Mouse (Mus musculus) heart, embryonic 16.5 days (tissue): ENCODE measurements around the gene Gm45785. TPM values are rescaled to one million over a fixed set of nuclear protein-coding genes. Genes with fewer than 3 reads are reported as not detected.
"Not testable (repeated sequence)": the region's sequence is repeated elsewhere in the genome, so short reads cannot be mapped to it uniquely, and the experiment has no call there.

ENCODE experiments used
- ATAC-seq: fragments of 200-750 bp; cut with Nextera tagmentation; replicated peaks from 2 replicates; pipeline ENCODE4 v1.8.0; 2017; ENCODE audit warnings: moderate number of reproducible peaks; ENCODE audit not compliant: insufficient read depth, low FRiP score; ENCODE audit errors: extremely low read depth
- H3K27ac ChIP-seq: fragments of 300-500 bp; sonication (generic); 2 replicates; pipeline ENCODE4 v1.5.1; 2014; ENCODE audit warnings: mild to moderate bottlenecking, low read length, control low read depth, moderate library complexity
- H3K27me3 ChIP-seq: fragments of 300-500 bp; sonication (generic); 2 replicates; pipeline ENCODE4 v1.6.1; 2014; ENCODE audit warnings: low read length, mixed read lengths; ENCODE audit not compliant: control insufficient read depth, insufficient read depth
- H3K36me3 ChIP-seq: fragments of 300-500 bp; sonication (generic); 2 replicates; pipeline ENCODE4 v1.6.1; 2014; ENCODE audit not compliant: control insufficient read depth, insufficient read depth
- H3K4me1 ChIP-seq: fragments of 300-500 bp; sonication (generic); 2 replicates; pipeline ENCODE4 v1.6.1; 2014; ENCODE audit warnings: low read length, mixed read lengths; ENCODE audit not compliant: control insufficient read depth, insufficient read depth
- H3K4me2 ChIP-seq: fragments of 300-500 bp; sonication (generic); 2 replicates; pipeline ENCODE4 v1.6.1; 2014; ENCODE audit warnings: low read depth, mild to moderate bottlenecking, control low read depth, low read length
- H3K4me3 ChIP-seq: fragments of 300-500 bp; sonication (generic); 2 replicates; pipeline ENCODE4 v1.5.1; 2014; ENCODE audit warnings: mild to moderate bottlenecking, control low read depth, low read length
- H3K9ac ChIP-seq: fragments of 300-500 bp; sonication (generic); 2 replicates; pipeline ENCODE4 v1.6.1; 2014; ENCODE audit warnings: low read length, control low read depth
- H3K9me3 ChIP-seq: fragments of 300-500 bp; sonication (generic); replicated peaks from 2 replicates; pipeline ENCODE4 v1.6.1; 2016; ENCODE audit warnings: low read length; ENCODE audit not compliant: control insufficient read depth
- WGBS: fragments of 180-500 bp; shearing (Covaris S2); extraction: QIAGEN DNeasy Blood & Tissue Kit; methylation state at CpG from one replicate; pipeline ENCODE4 v1.1.7; 2014; 5-methylcytosine and 5-hydroxymethylcytosine counted together
- polyA plus RNA-seq: library from polyadenylated mRNA; unstranded; fragments of >200 nt; fragmentation: Nextera tagmentation; extraction: Ambion mirVana; gene quantifications from 2 replicates; pipeline ENCODE4 v1.2.1, GENCODE M21; 2015

Gene Gm45785
- polyA plus RNA-seq, 1 experiment from 2014 or later, result not detected

- peaks cover 46% of the 10 kb centered on the region for H3K36me3 ChIP-seq
- H3K27ac ChIP-seq, result no peak overlapping the region
- WGBS, result 90% methylated on average over 7 of the region's 7 CpGs
- H3K27me3 ChIP-seq, result no peaks in the 10 kb centered on the region
- H3K4me1 ChIP-seq, result peaks cover under 1% of the 10 kb centered on the region; the same call in 1 of the 2 replicates
- no peak overlapping the region for H3K9ac ChIP-seq
- H3K4me2 ChIP-seq, result no peak overlapping the region
- no peak overlapping the region for H3K4me3 ChIP-seq
- no peak for ATAC-seq
- no peaks in the 10 kb centered on the region for H3K9me3 ChIP-seq
Measured at GRCm38 (mm10) chr7:140894031-140894430, 37.9 kb upstream of the Gm45785 start.

- not testable (repeated sequence) for ATAC-seq, H3K4me2 ChIP-seq, H3K4me3 ChIP-seq, H3K9me3 ChIP-seq, H3K27me3 ChIP-seq, H3K9ac ChIP-seq, H3K27ac ChIP-seq, H3K4me1 ChIP-seq
- 95% methylated on average over 16 of the region's 16 CpGs for WGBS
- H3K36me3 ChIP-seq, result peaks cover 46% of the 10 kb centered on the region
Measured at GRCm38 (mm10) chr7:140890636-140891035, 34.5 kb upstream of the Gm45785 start.

DNA sequence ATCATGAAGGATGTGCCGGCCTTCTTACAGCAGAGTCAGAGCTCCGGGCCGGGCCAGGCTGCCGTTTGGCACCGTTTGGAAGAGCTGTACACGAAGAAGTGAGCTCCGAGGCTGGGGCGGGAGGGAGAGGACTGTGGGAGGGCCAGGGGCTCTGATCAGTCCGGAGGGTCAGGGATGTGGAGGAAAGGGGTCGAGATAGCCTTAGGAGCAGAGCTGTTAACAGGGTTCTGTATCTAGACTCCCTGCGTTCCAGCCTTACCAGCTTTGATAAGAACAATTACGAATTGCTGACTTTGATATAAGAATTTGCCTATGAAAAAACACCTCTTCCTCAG is 26.3 kb upstream of the Gm45785 start:
- Histone ChIP-seq H3K4me2 (peak overlapping the region; percentile 73), H3K9ac (peak overlapping the region; percentile 88), H3K36me3 (peaks cover 14% of the 10 kb centered on the region), H3K27me3 (no peaks in the 10 kb centered on the region), H3K4me3 (peak overlapping the region; percentile 97), H3K27ac (peak overlapping the region; percentile 92), H3K9me3 (no peaks in the 10 kb centered on the region), H3K4me1 (peaks cover 16% of the 10 kb centered on the region)
- 1% methylated on average over 12 of the region's 12 CpGs for WGBS
- ATAC-seq, result no peak; the same call in 1 of the 2 replicates

DNA sequence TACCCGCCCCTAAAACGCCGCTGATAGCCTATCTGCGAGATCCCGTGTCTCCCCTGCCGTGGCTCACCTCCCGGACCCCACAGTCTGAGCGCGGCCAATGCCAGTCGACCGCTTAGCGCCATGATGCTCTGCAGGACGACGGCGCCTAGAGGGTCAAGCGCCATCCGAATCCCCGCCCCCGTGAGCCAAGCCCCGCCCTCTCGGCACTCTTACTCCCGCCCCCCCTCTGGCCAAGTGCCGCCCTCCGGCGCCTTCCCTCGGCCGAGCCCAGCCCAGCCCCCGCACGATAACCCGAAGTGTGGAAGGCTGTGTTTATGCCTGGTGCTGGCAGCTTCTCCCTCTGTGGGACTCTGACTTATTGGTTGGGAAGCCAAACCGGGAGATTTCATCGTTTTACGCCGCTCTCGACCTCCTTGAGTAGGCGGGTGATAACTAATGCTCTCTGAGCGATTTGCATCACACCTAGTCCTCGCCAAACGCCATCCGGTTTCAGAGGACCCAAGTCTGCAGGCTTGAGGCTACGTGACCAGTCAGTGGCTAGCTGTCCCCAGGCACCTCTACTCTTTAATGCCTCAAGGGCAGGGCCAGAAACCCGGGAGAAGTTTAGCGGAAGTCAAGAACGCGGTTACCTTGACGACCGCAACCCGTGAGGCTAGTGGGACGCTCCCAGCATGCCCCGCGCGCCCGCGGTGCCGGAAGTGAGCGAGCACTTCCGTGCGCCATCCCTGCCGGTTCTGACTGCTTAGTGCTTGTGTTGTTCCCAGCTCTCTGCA is 25.8 kb upstream of the Gm45785 start, which contains the start of the genes Psmd13 and Sirt3:
TSS of gene Psmd13 (plus strand) at position 273 of the 773 bp plus-strand sequence.
TSS of gene Sirt3 (minus strand) at position 614 of the 773 bp plus-strand sequence.
- H3K27me3 ChIP-seq, result no peaks in the 10 kb centered on the region
- peak within 1 kb of the TSS; percentile 88 for H3K9ac ChIP-seq
- WGBS, result under 1% methylated on average over 59 of the region's 59 CpGs
- H3K27ac ChIP-seq, result peak within 1 kb of the TSS; percentile 92
- H3K9me3 ChIP-seq, result no peaks in the 10 kb centered on the region
- H3K4me1 ChIP-seq, result peaks cover 16% of the 10 kb centered on the region
- peak within 1 kb of the TSS; percentile 73 for H3K4me2 ChIP-seq
- H3K36me3 ChIP-seq, result peaks cover 9% of the 10 kb centered on the region
- H3K4me3 ChIP-seq, result peak within 1 kb of the TSS; percentile 97
- peak; percentile 97 for ATAC-seq

- H3K36me3 ChIP-seq, result peaks cover 9% of the 10 kb centered on the region
- peak overlapping the region; percentile 88 for H3K9ac ChIP-seq
- ATAC-seq, result no peak
- H3K4me1 ChIP-seq, result peaks cover 16% of the 10 kb centered on the region
- H3K27ac ChIP-seq, result peak overlapping the region; percentile 92
- no peaks in the 10 kb centered on the region for H3K27me3 ChIP-seq
- 6% methylated on average over 8 of the region's 8 CpGs for WGBS
- H3K9me3 ChIP-seq, result no peaks in the 10 kb centered on the region
- peak overlapping the region; percentile 73 for H3K4me2 ChIP-seq
- peak overlapping the region; percentile 97 for H3K4me3 ChIP-seq
Measured at GRCm38 (mm10) chr7:140880865-140881515, 24.9 kb upstream of the Gm45785 start.

DNA sequence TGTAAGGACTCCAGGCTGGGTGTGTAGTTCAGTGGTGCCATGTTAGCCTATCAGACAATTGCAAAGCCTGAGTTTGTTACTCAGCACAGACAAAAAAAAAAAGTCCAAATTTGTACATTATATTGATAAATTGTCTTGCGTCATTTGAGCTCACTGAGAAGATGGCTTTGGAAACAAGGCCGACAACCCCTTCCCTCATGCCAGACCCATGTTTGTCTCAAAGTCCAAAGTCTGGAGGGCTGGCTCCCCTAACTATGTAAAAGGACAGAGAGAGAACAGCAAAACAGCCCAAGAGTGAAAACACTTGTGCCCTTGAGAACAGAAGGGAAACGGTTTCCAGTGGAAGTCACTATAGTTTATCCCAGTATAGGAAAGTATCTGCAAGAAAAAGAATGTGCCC is 24.3 kb upstream of the Gm45785 start:
- Histone ChIP-seq H3K27me3 (no peaks in the 10 kb centered on the region), H3K4me2 (peak overlapping the region; percentile 73), H3K9ac (peak overlapping the region; percentile 88), H3K27ac (peak overlapping the region; percentile 20; the same call in 1 of the 2 replicates), H3K4me1 (peaks cover 16% of the 10 kb centered on the region), H3K9me3 (no peaks in the 10 kb centered on the region), H3K36me3 (peaks cover 13% of the 10 kb centered on the region), H3K4me3 (peak overlapping the region; percentile 97)
- no peak for ATAC-seq
- 73% methylated on average over 3 of the region's 3 CpGs for WGBS

GRCm38 (mm10) chr7:140879355-140879754 is 23.2 kb upstream of the Gm45785 start:
- no peak for ATAC-seq
- Histone ChIP-seq H3K4me1 (peaks cover 16% of the 10 kb centered on the region), H3K9ac (no peak overlapping the region), H3K9me3 (no peaks in the 10 kb centered on the region), H3K4me3 (no peak overlapping the region), H3K36me3 (peaks cover 20% of the 10 kb centered on the region), H3K27me3 (no peaks in the 10 kb centered on the region), H3K4me2 (peak overlapping the region; percentile 17; the same call in 1 of the 2 replicates), H3K27ac (no peak overlapping the region)
- WGBS, result 74% methylated on average over 7 of the region's 7 CpGs

DNA sequence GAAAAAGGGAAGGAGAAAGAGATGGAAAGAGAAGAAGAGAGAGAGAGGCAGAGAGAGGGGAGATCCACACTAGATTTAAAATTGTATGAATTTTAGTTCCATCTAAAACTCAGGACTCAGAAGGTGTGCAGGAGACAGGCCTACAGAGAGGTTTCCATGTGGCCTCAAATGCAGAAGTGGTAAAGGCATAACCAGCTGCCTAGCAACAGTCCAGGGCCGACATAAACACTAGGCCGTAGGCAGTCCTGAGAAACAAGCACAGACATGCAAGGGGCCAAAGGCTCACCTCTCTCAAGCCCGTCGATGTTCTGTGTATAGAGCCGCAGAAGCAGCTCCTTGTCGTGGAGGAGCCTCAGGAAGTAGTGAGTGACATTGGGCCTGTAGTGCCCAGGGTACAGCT is 21.2 kb upstream of the Gm45785 start:
- no peak overlapping the region for H3K4me2 ChIP-seq
- H3K9me3 ChIP-seq, result no peaks in the 10 kb centered on the region
- peaks cover 21% of the 10 kb centered on the region for H3K36me3 ChIP-seq
- H3K27me3 ChIP-seq, result no peaks in the 10 kb centered on the region
- no peak overlapping the region for H3K9ac ChIP-seq
- H3K4me3 ChIP-seq, result no peak overlapping the region
- no peak overlapping the region for H3K27ac ChIP-seq
- H3K4me1 ChIP-seq, result peaks cover 11% of the 10 kb centered on the region; the same call in 1 of the 2 replicates
- WGBS, result 76% methylated on average over 6 of the region's 6 CpGs
- ATAC-seq, result no peak

GRCm38 (mm10) chr7:140874224-140874623 is 18.1 kb upstream of the Gm45785 start:
- Histone ChIP-seq H3K4me1 (no peaks in the 10 kb centered on the region), H3K4me3 (no peak overlapping the region), H3K4me2 (no peak overlapping the region), H3K27ac (no peak overlapping the region), H3K27me3 (no peaks in the 10 kb centered on the region), H3K36me3 (peaks cover 24% of the 10 kb centered on the region), H3K9ac (no peak overlapping the region), H3K9me3 (no peaks in the 10 kb centered on the region)
- 86% methylated on average over 4 of the region's 4 CpGs for WGBS
- ATAC-seq, result no peak
